Mouse (Mus musculus): ENCODE measurements around the gene Tmem238l. TPM values are rescaled to one million over a fixed set of nuclear protein-coding genes. Genes with fewer than 3 reads are reported as not detected.
A peak's percentile ranks its signal among the peaks of the same experiment; 100 is the strongest.

Tmem238l gene
- polyA plus RNA-seq, 1 experiment: 269 TPM

DNA sequence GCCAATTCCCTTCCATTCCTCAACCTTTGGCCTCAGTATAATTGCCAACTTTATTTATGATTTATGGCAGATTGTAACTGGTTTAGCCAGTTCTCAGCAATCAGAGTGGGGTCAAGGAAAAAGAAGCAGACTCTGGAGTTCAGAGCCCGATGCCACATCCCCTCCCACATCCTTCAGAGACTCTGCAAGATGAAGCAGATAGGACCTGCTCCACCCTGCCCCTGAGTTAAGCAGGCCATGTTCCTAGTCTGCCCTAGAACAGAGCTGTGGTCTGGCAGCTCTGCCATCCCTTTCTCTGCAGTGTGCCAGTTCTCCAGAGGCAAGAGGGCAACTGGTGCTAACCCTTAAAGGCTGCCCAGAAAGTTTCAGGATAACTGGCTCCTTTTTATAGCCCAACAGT is 4.4 kb downstream of the Tmem238l start:
- TF ChIP-seq POLR2A (IDR thresholded peaks at IDR 0.05; ENCODE audit: low read depth, low read length): no peak
- TF ChIP-seq CTCF (IDR thresholded peaks at IDR 0.05; ENCODE audit: extremely low read depth, insufficient read length, insufficient replicate concordance, low read depth, low read length): no peak
- WGBS: 24% methylated on average over 1 of the region's 1 CpGs
- Histone ChIP-seq H3K36me3 (ENCODE audit: control insufficient read depth, insufficient read depth, low read length) (peaks cover 40% of the 10 kb centered on the region), H3K4me3 (ENCODE audit: low read depth, low read length) (peak overlapping the region; percentile 18; the same call in 1 of the 2 replicates), H3K27ac (ENCODE audit: insufficient read depth, low read depth, low read length) (peak overlapping the region; percentile 88), H3K4me1 (ENCODE audit: control insufficient read depth, insufficient read depth, insufficient read length, low read length) (peaks cover 25% of the 10 kb centered on the region), H3K27me3 (ENCODE audit: control insufficient read depth, insufficient read depth, low read length) (no peaks in the 10 kb centered on the region)

- WGBS: 31% methylated on average over 12 of the region's 12 CpGs
- Histone ChIP-seq H3K36me3 (ENCODE audit: control insufficient read depth, insufficient read depth, low read length) (peaks cover 41% of the 10 kb centered on the region), H3K4me3 (ENCODE audit: low read depth, low read length) (peak overlapping the region; percentile 5; the same call in 1 of the 2 replicates), H3K4me1 (ENCODE audit: control insufficient read depth, insufficient read depth, insufficient read length, low read length) (peaks cover 25% of the 10 kb centered on the region), H3K27ac (ENCODE audit: insufficient read depth, low read depth, low read length) (peak overlapping the region; percentile 88), H3K27me3 (ENCODE audit: control insufficient read depth, insufficient read depth, low read length) (no peaks in the 10 kb centered on the region)
- TF ChIP-seq CTCF (IDR thresholded peaks at IDR 0.05; ENCODE audit: extremely low read depth, insufficient read length, insufficient replicate concordance, low read depth, low read length): no peak
- TF ChIP-seq POLR2A (IDR thresholded peaks at IDR 0.05; ENCODE audit: low read depth, low read length): no peak
Measured at GRCm38 (mm10) chr11:66961447-66962176, 5.2 kb downstream of the Tmem238l start.

- Histone ChIP-seq H3K36me3 (ENCODE audit: control insufficient read depth, insufficient read depth, low read length) (peaks cover 42% of the 10 kb centered on the region), H3K27me3 (ENCODE audit: control insufficient read depth, insufficient read depth, low read length) (no peaks in the 10 kb centered on the region), H3K27ac (ENCODE audit: insufficient read depth, low read depth, low read length) (peak overlapping the region; percentile 39), H3K4me3 (ENCODE audit: low read depth, low read length) (no peak overlapping the region), H3K4me1 (ENCODE audit: control insufficient read depth, insufficient read depth, insufficient read length, low read length) (peaks cover 32% of the 10 kb centered on the region)
- TF ChIP-seq CTCF (IDR thresholded peaks at IDR 0.05; ENCODE audit: extremely low read depth, insufficient read length, insufficient replicate concordance, low read depth, low read length): no peak
- TF ChIP-seq POLR2A (IDR thresholded peaks at IDR 0.05; ENCODE audit: low read depth, low read length): no peak
- 63% methylated on average over 1 of the region's 1 CpGs for WGBS
Measured at GRCm38 (mm10) chr11:66963462-66963861, 7.0 kb downstream of the Tmem238l start.

DNA sequence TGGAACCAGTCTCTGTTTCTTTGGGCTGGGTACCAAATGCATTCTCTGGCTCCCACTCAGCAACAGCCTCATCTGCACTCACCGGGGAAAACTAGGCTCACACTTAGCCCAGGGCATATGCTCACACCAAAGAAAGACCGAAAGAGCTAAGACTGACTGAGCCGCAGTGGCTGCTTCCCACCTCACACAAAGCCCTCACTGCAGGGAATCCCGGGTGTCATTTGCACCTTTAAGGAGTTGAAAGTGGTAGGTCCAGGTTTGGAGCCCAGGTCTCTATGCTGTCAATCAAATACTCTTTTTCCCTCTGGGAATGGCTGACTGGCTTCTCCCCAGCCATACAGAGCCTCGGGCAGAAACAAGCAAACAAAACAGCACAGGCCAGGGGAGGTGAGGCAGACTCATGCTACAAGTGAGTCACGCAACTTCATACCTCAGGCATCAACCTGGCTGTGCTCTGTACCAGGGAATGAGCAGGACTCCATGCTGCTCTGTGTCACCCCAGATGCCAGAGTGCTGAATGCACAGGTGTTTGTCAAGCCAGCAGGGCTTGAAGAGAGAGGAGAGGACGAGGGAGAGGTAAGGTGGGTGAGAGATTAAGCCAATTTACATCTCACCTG is 10.2 kb downstream of the Tmem238l start:
- peak overlapping the region; percentile 11; the same call in 1 of the 2 replicates for H3K27ac ChIP-seq (ENCODE audit: insufficient read depth, low read depth, low read length)
- no peaks in the 10 kb centered on the region for H3K27me3 ChIP-seq (ENCODE audit: control insufficient read depth, insufficient read depth, low read length)
- 47% methylated on average over 7 of the region's 7 CpGs for WGBS
- no peak overlapping the region for H3K4me3 ChIP-seq (ENCODE audit: low read depth, low read length)
- peaks cover 40% of the 10 kb centered on the region for H3K4me1 ChIP-seq (ENCODE audit: control insufficient read depth, insufficient read depth, insufficient read length, low read length)
- TF ChIP-seq CTCF (IDR thresholded peaks at IDR 0.05; ENCODE audit: extremely low read depth, insufficient read length, insufficient replicate concordance, low read depth, low read length) (no peak), POLR2A (IDR thresholded peaks at IDR 0.05; ENCODE audit: low read depth, low read length) (no peak)
- peaks cover 32% of the 10 kb centered on the region for H3K36me3 ChIP-seq (ENCODE audit: control insufficient read depth, insufficient read depth, low read length)

- Histone ChIP-seq H3K4me3 (ENCODE audit: low read depth, low read length) (no peak overlapping the region), H3K27me3 (ENCODE audit: control insufficient read depth, insufficient read depth, low read length) (no peaks in the 10 kb centered on the region), H3K4me1 (ENCODE audit: control insufficient read depth, insufficient read depth, insufficient read length, low read length) (peaks cover 35% of the 10 kb centered on the region), H3K27ac (ENCODE audit: insufficient read depth, low read depth, low read length) (peak overlapping the region; percentile 59), H3K36me3 (ENCODE audit: control insufficient read depth, insufficient read depth, low read length) (peaks cover 21% of the 10 kb centered on the region)
- TF ChIP-seq POLR2A (IDR thresholded peaks at IDR 0.05; ENCODE audit: low read depth, low read length): no peak
- TF ChIP-seq CTCF (IDR thresholded peaks at IDR 0.05; ENCODE audit: extremely low read depth, insufficient read length, insufficient replicate concordance, low read depth, low read length): no peak
- WGBS: 45% methylated on average over 1 of the region's 1 CpGs
Measured at GRCm38 (mm10) chr11:66968575-66968974, 12.1 kb downstream of the Tmem238l start.

DNA sequence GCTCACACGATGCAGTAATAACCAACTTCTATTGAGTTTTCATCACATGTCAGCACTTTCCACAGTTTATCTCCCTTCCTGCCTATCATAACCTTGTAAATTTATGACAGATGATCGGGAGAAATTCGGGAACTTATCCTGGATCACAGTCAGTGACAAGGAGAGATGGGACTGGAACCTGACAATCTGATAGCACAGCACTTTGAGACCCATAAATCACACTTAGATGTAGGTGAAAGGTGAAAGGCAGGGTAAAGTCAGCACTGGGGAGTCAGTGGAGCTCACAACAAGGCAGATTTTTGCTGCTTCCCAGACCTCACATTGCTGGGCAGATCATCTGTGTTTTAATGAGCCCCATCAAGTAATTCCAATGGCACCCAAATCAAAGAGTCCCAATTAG is 17.1 kb downstream of the Tmem238l start:
- Histone ChIP-seq H3K27ac (ENCODE audit: insufficient read depth, low read depth, low read length) (peak overlapping the region; percentile 62; the same call in 1 of the 2 replicates), H3K4me1 (ENCODE audit: control insufficient read depth, insufficient read depth, insufficient read length, low read length) (peaks cover 27% of the 10 kb centered on the region; the same call in 1 of the 2 replicates), H3K36me3 (ENCODE audit: control insufficient read depth, insufficient read depth, low read length) (no peaks in the 10 kb centered on the region), H3K4me3 (ENCODE audit: low read depth, low read length) (no peak overlapping the region), H3K27me3 (ENCODE audit: control insufficient read depth, insufficient read depth, low read length) (no peaks in the 10 kb centered on the region)
- TF ChIP-seq POLR2A (IDR thresholded peaks at IDR 0.05; ENCODE audit: low read depth, low read length) (no peak), CTCF (IDR thresholded peaks at IDR 0.05; ENCODE audit: extremely low read depth, insufficient read length, insufficient replicate concordance, low read depth, low read length) (no peak)
- 36% methylated on average over 3 of the region's 3 CpGs for WGBS
